Mouse (Mus musculus): ENCODE data around the gene Nfe2l3. TPM values are rescaled to one million over a fixed set of nuclear protein-coding genes. Genes with fewer than 3 reads are reported as not detected.
"Not testable (repeated sequence)": the region's sequence is repeated elsewhere in the genome, so short reads cannot be mapped to it uniquely, and the experiment has no call there.

Gene Nfe2l3
- polyA plus RNA-seq (2015; fragmentation: Nextera tagmentation; extraction: Ambion mirVana), result 12.3 and 14.7 TPM in 2 replicates

DNA sequence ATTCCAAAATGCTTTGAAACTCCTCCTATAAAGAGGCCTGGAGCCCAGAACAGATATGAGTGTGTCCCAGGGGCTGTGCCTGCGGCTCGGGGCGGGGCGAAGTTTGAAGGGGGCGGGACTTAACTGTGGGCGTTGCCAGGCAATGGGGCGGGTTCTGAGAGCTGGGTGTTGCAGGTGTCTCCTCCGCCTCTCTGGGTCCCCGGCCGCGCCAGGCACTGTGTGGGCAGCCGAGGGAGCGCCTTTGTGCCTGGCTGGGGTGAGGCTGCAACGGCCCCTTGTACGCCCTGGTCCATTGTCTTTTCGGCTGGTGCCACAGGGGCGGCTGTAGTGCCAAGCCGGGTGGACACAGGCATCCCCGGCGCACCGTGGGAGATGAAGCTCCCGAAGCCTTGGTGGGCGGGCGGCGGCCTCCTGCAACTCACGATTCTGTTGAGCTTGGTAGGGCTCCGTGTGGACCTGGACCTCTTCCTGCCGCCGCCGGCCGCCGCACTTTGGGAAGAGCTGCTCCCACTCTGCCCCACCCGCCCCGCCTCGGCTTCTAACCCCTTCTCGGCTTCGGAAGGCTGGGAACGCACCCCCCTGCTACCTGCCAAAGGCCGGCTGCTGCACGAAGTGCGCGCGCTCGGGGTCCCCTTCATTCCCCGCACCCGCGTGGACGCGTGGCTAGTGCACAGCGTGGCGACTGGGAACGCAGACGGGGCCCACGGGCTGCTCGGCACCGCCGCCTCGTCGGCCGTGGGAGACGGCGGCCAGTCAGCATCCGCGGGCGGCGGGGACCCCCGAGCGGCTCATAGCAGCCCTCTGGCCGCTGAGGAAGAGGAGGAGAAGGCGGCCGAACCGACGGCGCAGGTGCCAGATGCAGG, at the start of gene Nfe2l3:
Gene Nfe2l3 (plus strand): TSS at position 136 of the 863 bp plus-strand sequence.
- Histone ChIP-seq H3K4me3 (peak within 1 kb of the TSS; percentile 64), H3K36me3 (no peaks in the 10 kb centered on the region), H3K27me3 (0 out of 2 replicates have a peak, but pooled peaks cover 4% of the 10 kb centered on the region), H3K27ac (replicated peaks) (peak within 1 kb of the TSS; percentile 50), H3K4me2 (replicated peaks) (peak within 1 kb of the TSS; percentile 93), H3K4me1 (peaks cover 19% of the 10 kb centered on the region), H3K9me3 (no peaks in the 10 kb centered on the region), H3K9ac (replicated peaks) (peak within 1 kb of the TSS; percentile 68)
- whole genome bisulfite sequencing, result under 1% methylated on average over 74 of the region's 74 CpGs
- peak; percentile 74 for ATAC-seq (replicated peaks)

DNA sequence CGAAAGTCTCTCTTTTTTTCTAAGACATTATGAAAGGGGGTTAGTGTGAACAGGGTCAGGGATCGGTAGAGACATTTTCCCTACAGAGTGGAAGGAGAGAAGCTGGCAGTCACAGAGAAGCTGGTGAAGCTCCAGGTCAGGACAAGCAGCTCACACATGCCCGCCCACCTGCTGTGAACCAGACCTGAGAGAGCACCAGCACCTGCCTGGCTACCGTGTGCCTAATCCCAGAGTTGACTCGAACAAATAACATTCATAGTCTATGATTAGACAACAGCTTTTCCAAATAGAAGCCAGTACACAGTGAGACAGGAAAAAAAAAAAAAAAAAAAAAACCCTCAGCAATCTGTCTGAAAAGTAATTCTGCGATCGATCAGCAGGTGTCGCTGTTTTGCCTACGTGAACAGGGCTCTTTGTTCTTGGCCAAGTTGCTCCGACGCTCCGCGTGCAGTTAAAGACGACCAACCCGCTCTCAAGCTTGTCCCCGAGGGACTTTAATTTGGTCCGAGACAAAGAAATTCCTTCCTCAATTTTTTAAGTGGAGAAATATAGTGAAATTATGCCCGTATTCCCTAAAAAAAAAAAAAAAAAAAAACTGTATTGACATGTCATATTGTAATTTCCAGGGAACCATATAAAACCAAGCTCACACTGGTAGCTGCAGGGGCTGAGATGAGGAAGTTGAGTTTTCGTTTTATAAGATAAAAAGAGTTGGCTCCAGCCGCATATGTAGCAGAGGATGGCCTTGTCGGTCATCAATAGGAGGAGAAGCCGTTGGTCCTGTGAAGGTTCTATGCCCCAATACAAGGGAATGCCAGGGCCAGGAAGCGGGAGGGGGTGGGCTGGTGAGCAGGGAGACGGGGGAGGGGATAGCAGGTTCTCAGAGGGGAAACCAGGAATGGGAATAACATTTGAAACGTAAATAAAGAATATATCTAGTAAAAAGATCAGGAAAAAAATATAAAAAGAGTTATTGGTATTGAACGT, 48.4 kb upstream of the Nfe2l3 start:
- 12% methylated on average over 26 of the region's 26 CpGs for WGBS
- peak overlapping the region; percentile 0; the same call in 1 of the 2 replicates for H3K9ac ChIP-seq (replicated peaks)
- H3K4me2 ChIP-seq (replicated peaks), result peak overlapping the region; percentile 28
- peaks cover 13% of the 10 kb centered on the region for H3K4me1 ChIP-seq
- ATAC-seq (replicated peaks), result peak; percentile 55
- no peaks in the 10 kb centered on the region for H3K9me3 ChIP-seq
- no peaks in the 10 kb centered on the region for H3K36me3 ChIP-seq
- H3K27me3 ChIP-seq, result no peaks in the 10 kb centered on the region
- H3K4me3 ChIP-seq, result peak overlapping the region; percentile 17
- peak overlapping the region; percentile 60 for H3K27ac ChIP-seq (replicated peaks)

DNA sequence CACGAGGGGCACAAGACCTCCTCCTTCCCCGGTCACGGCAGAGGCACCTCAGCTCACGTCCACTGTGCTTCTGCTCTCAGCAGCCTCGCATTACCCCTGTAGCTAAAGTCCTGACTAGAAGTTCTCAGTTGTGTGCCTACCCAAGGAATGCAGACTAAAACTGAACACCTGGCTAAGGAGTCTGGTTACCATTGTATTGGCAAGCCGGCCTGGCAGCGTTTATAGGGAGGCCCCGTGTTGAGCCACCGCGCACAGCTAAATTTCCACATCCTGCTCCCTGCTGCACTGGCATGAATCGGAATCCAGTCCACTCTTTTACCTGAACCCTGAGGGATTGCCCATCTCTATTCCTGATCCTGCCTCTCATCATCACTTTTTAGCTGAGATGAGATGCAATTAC, 42.0 kb upstream of the Nfe2l3 start:
- WGBS, result 72% methylated on average over 11 of the region's 11 CpGs
- no peak overlapping the region for H3K9ac ChIP-seq (replicated peaks)

DNA sequence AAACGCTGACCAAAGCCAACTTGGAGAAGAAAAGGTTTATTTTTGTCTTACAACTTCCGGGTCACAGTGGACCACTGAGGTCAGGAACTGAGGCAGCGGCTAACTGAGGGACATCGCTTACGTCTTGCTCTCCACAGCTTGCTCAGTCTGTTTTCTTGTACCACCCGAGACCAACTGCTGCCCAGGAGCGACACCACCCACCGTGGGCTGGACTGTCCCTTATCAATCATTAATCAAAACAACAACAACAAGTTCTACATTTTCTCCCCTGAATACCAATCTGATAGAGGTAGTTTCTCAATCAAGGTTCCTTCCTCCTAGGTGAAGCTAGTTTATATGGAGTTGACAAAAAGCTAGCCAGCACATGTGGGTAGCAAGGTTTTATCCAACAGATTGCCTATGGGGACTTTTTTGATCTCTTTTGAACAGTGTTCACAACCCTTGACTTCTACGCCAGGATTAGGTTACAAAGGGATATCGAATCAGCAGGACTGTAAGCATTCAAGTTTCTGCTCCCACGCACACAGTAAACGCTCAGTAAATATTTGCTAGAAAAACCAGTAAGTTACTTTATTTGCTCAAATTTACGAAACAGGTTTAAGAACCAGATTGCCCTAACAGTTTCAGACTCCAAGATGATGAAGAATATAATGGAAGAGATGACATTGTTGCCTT, 40.5 kb upstream of the Nfe2l3 start:
- Histone ChIP-seq H3K4me1 (peaks cover 14% of the 10 kb centered on the region), H3K27me3 (no peaks in the 10 kb centered on the region), H3K4me2 (replicated peaks) (no peak overlapping the region), H3K36me3 (no peaks in the 10 kb centered on the region), H3K9me3 (no peaks in the 10 kb centered on the region), H3K9ac (replicated peaks) (no peak overlapping the region), H3K27ac (replicated peaks) (no peak overlapping the region), H3K4me3 (no peak overlapping the region)
- no peak for ATAC-seq (replicated peaks)
- WGBS, result 79% methylated on average over 13 of the region's 13 CpGs

More for the DNA sequence above, 42.0 kb upstream of the Nfe2l3 start:
- Histone ChIP-seq H3K27ac (replicated peaks) (no peak overlapping the region), H3K36me3 (no peaks in the 10 kb centered on the region), H3K27me3 (no peaks in the 10 kb centered on the region), H3K9me3 (no peaks in the 10 kb centered on the region), H3K4me1 (peaks cover 11% of the 10 kb centered on the region), H3K4me3 (no peak overlapping the region), H3K4me2 (replicated peaks) (no peak overlapping the region)
- ATAC-seq (replicated peaks), result no peak

DNA sequence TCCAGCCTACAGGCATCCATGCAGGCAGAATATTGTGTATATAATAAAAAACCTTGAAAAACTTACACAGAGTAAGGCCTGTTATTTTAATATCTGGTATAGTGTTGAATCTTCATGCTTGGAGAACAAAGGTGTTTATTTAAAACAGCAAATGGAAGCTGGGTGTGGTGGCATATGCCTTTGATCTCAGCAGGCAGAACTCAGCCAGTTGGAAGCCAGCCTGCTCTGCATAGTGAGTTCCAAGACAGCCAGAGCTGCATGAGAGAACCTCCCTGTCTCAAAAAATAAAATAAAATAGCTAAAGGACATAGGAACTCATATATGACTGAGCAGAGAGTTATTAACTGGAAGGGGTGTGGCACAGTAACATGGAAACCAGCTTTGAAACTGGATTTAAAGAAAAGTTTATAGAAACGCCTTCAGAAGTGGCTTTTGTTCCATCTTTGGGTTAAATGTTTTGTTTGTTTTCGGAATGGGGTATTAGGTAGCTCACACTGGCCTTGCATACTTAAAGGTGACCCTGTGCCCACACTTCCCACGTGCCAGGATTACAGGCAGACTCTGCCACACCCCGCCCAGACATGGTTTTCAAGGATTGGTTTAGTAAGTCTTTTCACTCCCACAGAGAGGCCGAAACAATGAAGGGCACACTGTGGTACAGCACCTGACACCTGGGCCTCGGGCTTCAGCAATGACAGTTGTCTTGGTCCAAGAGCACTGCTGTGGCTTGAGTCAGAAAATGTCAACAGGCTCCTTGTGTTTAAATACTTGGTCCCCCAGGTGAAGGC, 38.9 kb upstream of the Nfe2l3 start:
- Histone ChIP-seq H3K4me2 (replicated peaks) (no peak overlapping the region), H3K27ac (replicated peaks) (peak overlapping the region; percentile 32), H3K9me3 (no peaks in the 10 kb centered on the region), H3K4me3 (no peak overlapping the region), H3K27me3 (no peaks in the 10 kb centered on the region), H3K4me1 (peaks cover 14% of the 10 kb centered on the region), H3K36me3 (no peaks in the 10 kb centered on the region), H3K9ac (replicated peaks) (no peak overlapping the region)
- 66% methylated on average over 6 of the region's 6 CpGs for WGBS
- ATAC-seq (replicated peaks), result no peak

DNA sequence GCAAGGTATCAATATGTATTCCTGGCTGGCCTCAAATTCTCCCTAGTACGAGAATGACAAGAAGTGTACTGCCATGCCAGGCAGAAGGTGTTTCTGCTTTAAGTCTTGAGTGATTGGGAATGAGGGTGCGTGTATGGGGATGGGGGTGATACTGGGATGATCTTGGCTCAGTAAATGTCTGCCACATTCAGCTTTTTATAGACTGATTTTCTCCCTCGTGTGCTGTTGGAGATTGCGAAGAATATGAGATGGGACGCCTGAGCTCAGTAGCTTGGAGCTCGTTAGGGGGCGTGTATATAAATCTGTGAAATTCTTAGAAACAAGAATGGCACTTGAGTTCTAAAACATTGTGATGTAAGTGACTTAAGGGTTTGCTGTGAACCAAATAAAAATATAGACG, 38.1 kb upstream of the Nfe2l3 start:
- H3K4me3 ChIP-seq; H3K9ac ChIP-seq (replicated peaks); H3K9me3 ChIP-seq; H3K4me2 ChIP-seq (replicated peaks); H3K27me3 ChIP-seq; H3K36me3 ChIP-seq: not testable (repeated sequence)
- peaks cover 14% of the 10 kb centered on the region for H3K4me1 ChIP-seq
- ATAC-seq (replicated peaks), result peak; percentile 39; the same call in 1 of the 2 replicates
- H3K27ac ChIP-seq (replicated peaks), result peak overlapping the region; percentile 69
- 58% methylated on average over 8 of the region's 8 CpGs for WGBS

DNA sequence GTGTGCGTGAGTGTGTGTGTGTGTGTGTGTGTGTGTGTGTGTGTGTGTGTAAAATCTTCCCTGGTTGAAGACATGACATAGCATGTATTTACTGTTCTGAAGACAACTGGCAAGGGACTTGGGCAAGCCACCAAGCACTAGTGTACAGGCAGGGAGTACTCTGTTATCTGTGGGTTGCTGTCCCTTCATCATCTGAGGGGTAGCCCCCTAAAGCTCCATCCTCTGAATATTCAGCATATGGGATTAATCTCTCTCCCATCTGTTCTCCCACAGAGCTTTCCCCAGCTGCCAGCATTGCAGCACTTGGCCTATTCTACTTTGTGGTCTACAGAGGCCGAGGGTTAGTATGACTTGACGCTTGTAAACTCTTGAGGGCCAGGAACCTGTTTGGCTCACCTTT, 37.5 kb upstream of the Nfe2l3 start:
- not testable (repeated sequence) for H3K36me3 ChIP-seq
- 57% methylated on average over 3 of the region's 3 CpGs for WGBS

DNA sequence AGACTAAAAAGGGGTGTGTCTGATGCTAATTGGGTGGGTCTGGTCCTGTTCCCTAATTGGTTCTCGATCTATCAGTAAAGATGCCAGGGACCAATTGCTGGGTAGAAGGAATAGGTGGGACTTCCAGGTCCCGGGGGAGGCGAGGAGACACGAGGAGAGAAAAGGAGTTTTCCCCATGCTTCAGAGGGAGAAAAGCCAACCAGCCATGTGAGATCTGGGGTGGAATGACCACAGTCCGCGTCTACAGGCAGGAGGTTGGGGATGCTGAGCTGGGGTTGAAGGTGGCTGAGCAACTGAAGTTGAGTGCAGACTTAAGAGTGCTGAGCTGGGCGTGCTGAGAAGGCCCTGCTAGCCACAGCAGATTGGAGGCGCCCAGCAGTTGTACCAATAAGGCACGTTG, 37.0 kb upstream of the Nfe2l3 start:
- WGBS, result 54% methylated on average over 9 of the region's 9 CpGs
- no peak overlapping the region for H3K4me3 ChIP-seq
- ATAC-seq (replicated peaks), result no peak
- no peaks in the 10 kb centered on the region for H3K27me3 ChIP-seq
- no peaks in the 10 kb centered on the region for H3K9me3 ChIP-seq
- no peak overlapping the region for H3K4me2 ChIP-seq (replicated peaks)
- peaks cover 14% of the 10 kb centered on the region for H3K4me1 ChIP-seq
- no peak overlapping the region for H3K9ac ChIP-seq (replicated peaks)
- H3K27ac ChIP-seq (replicated peaks), result peak overlapping the region; percentile 69
- H3K36me3 ChIP-seq, result no peaks in the 10 kb centered on the region

More for the DNA sequence above, 37.5 kb upstream of the Nfe2l3 start:
- peak overlapping the region; percentile 69 for H3K27ac ChIP-seq (replicated peaks)
- H3K4me2 ChIP-seq (replicated peaks); H3K9me3 ChIP-seq; H3K4me3 ChIP-seq; H3K9ac ChIP-seq (replicated peaks); H3K27me3 ChIP-seq: not testable (repeated sequence)
- peaks cover 14% of the 10 kb centered on the region for H3K4me1 ChIP-seq
- peak; percentile 74 for ATAC-seq (replicated peaks)

DNA sequence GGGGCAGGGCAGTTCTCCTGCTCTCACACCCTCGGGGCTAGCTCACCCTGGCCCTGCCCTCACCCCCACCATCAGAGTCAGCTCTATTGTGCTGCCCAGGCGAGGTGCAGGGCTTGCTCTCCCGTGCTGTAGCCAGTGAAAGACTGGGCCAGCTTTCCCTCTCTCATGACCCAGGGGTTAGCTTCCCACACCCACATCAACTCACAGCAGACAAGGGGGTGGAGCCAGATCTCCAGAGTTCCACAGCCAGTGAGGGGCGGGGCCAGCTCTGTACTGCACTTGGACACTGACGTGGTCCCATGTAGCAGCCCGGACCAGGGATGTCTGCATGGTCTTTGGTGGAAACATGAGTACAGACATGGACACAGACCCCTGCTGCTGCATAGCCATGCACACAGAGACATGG, 33.4 kb upstream of the Nfe2l3 start:
- H3K9ac ChIP-seq (replicated peaks), result no peak overlapping the region
- H3K4me1 ChIP-seq, result peaks cover 7% of the 10 kb centered on the region; the same call in 1 of the 2 replicates
- no peak overlapping the region for H3K4me3 ChIP-seq
- 27% methylated on average over 6 of the region's 6 CpGs for WGBS
- H3K4me2 ChIP-seq (replicated peaks), result no peak overlapping the region
- ATAC-seq (replicated peaks), result no peak
- no peaks in the 10 kb centered on the region for H3K27me3 ChIP-seq
- H3K9me3 ChIP-seq, result no peaks in the 10 kb centered on the region
- no peak overlapping the region for H3K27ac ChIP-seq (replicated peaks)
- H3K36me3 ChIP-seq, result no peaks in the 10 kb centered on the region

DNA sequence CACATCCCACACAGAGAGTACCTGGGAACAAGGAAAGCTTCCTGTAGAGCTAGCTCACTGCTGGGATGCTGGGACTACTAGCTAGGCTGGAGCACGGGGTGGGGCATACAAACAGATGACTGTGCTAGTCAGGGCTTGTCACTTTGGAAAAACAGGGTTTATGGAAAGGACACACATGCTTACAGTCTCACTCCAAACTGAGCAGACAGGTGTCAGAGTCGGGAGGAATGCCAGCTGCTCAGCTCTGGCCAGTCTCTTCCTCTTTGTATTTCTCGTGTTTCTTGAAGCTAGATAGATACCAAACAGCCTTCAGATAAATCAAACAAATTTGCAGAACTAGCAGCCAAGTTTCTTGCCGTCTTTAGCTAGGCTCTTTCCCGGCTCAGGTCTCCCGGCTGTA, 31.2 kb upstream of the Nfe2l3 start:
- H3K27me3 ChIP-seq, result no peaks in the 10 kb centered on the region
- H3K36me3 ChIP-seq, result no peaks in the 10 kb centered on the region
- no peak overlapping the region for H3K4me3 ChIP-seq
- ATAC-seq (replicated peaks), result no peak
- WGBS, result 65% methylated on average over 6 of the region's 6 CpGs
- no peaks in the 10 kb centered on the region for H3K9me3 ChIP-seq
- H3K27ac ChIP-seq (replicated peaks), result no peak overlapping the region
- H3K4me1 ChIP-seq, result no peaks in the 10 kb centered on the region
- no peak overlapping the region for H3K4me2 ChIP-seq (replicated peaks)
- no peak overlapping the region for H3K9ac ChIP-seq (replicated peaks)

DNA sequence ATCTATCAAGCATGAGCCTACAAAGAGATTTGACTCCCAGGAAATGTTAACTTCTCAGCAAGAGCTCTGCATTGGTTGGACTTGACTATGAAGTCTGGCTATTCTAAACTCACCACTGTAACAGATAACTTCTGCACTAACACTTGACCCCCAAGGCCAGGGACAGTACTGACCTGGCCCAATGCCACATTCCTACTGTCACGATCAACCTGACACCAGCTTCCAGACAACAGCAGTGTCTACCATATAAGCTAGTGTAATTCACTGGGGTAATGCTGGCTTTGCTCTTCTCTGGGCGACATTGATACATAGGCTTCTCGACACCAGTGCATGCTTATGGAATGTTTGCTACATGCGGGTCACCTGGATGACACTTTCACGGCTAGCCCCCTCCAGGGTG, 28.9 kb upstream of the Nfe2l3 start:
- no peak for ATAC-seq (replicated peaks)
- WGBS, result 93% methylated on average over 5 of the region's 5 CpGs
- Histone ChIP-seq H3K9me3 (no peaks in the 10 kb centered on the region), H3K9ac (replicated peaks) (no peak overlapping the region), H3K36me3 (no peaks in the 10 kb centered on the region), H3K4me2 (replicated peaks) (no peak overlapping the region), H3K4me3 (no peak overlapping the region), H3K27ac (replicated peaks) (no peak overlapping the region), H3K4me1 (no peaks in the 10 kb centered on the region), H3K27me3 (no peaks in the 10 kb centered on the region)
